Mouse (Mus musculus): ENCODE measurements at regions not wholly inside any gene's neighbourhood (a gene's known extent, or its start where the extent isn't known, plus 50 kb on each side); places are given as distances from the start of the nearest gene placed in this dataset.

- TF ChIP-seq EP300 (IDR thresholded peaks at IDR 0.05; ENCODE audit: insufficient read depth, low read depth, low read length) (no peak), CTCF (IDR thresholded peaks at IDR 0.05; ENCODE audit: low read depth, low read length) (no peak), POLR2A (IDR thresholded peaks at IDR 0.05; ENCODE audit: insufficient read depth, low read length) (no peak)
Observed at GRCm38 (mm10) chr13:100933265-100933664, 100.0 kb upstream of the Slc30a5 start.

All from ES-Bruce4 (cell line).